Mouse (Mus musculus): ENCODE results near the gene Slc12a6. TPM values are rescaled to one million over a fixed set of nuclear protein-coding genes. Genes with fewer than 3 reads are reported as not detected.
A peak's percentile ranks its signal among the peaks of the same experiment; 100 is the strongest.

Gene Slc12a6
- total RNA-seq (2021) = 10 to 100 TPM; 26.2 to 26.4 TPM
- long read RNA-seq, experiment 1, full-length matches to known transcripts = 2 of 9 reads
- long read RNA-seq, experiment 1, partial matches to known transcripts = 3 of 9 reads
- long read RNA-seq, experiment 1, other reads (novel, unspliced or antisense) = 4 of 9 reads
- long read RNA-seq, experiment 2, partial matches to known transcripts = 4 of 11 reads
- long read RNA-seq, experiment 2, other reads (novel, unspliced or antisense) = 7 of 11 reads

GRCm38 (mm10) chr2:112265448-112266241 is at the start of gene Slc12a6:
Gene Slc12a6 (plus strand): TSS chr2:112265825.
- DNase-seq (ENCODE audit: low spot score) = peak; percentile 93

GRCm38 (mm10) chr2:112215977-112216376 is 49.6 kb upstream of the Slc12a6 start:
- DNase-seq (ENCODE audit: low spot score) = peak; percentile 21

DNA sequence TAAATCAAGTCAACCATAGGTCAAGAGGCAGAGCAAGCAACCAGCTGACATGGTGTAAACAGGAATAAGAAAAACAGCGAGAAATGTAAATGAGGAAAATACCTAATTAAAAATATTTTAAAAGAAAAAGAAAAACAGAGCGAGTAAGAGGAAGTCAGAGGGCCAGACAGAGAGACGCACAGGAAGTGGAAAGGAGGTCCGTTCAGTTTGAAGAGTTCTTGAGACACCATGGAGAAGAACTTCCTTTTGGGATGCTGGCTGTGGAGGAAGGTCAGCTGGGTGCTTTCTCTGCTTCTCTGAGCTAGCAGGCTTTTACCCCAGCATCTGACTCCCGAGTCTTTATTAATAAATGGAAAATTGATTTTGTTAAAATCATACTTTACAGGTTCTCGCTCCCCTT is 48.0 kb upstream of the Slc12a6 start:
- DNase-seq (ENCODE audit: low spot score) = no peak

DNA sequence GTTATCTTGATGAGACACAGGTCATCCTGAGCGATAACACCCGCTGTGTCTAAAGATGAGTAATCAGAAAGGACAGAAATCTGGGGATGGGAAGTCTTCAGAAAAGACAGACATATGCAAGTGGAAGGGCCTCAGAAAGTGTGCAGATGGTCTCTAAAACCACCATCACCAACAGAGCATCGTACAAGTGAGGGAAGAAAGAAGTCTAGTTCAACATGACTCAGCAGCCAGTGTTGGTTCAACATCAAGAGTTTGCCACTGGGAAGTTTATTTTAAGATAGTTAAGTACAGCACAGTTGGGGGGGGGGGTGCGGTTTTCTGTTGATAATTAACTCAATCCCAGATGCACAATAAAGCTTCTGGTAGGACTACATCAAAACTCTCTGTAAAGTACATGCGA is 44.7 kb upstream of the Slc12a6 start:
- DNase-seq (ENCODE audit: low spot score) = no peak

DNA sequence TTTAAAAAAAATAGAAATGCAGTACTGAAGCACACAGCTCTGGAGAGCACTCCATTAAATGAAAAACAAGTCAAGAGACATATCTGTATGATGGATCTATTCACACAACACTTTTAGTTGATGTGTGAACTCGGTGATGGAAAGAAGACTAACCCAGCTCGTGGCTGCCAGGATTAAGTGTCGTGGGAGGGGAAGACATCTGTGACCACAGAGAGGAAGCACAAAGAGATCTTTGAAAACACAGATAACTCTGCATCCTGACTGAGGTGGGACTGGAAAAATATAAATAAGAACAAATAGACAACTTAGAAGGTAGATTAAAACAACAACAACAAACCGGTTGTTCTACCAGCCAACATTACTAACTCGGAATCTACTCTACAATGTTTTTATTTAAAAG is 43.0 kb upstream of the Slc12a6 start:
- no peak for DNase-seq (ENCODE audit: low spot score)

DNA sequence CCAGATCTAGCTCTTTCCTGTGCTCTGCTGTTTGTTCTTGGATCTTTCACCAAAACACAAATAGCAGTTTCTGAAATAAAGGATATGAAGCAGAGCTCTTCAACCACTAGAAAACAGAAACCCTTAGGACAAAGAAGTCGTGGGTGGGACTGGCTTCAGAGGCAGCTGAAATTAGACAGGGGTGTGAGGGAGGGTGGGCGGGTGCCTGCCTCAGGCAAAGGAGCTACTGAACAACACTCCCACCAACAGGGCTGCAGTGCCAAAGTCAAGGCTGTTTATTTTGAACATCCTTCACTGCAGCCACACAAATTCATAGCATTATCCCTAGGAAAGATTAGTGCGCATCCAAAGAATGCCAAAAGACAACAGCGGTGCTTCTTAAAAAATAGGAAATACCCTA is 41.3 kb upstream of the Slc12a6 start:
- DNase-seq (ENCODE audit: low spot score) = no peak

- DNase-seq (ENCODE audit: low spot score) = no peak
Measured at GRCm38 (mm10) chr2:112232623-112233022, 33.0 kb upstream of the Slc12a6 start.

DNA sequence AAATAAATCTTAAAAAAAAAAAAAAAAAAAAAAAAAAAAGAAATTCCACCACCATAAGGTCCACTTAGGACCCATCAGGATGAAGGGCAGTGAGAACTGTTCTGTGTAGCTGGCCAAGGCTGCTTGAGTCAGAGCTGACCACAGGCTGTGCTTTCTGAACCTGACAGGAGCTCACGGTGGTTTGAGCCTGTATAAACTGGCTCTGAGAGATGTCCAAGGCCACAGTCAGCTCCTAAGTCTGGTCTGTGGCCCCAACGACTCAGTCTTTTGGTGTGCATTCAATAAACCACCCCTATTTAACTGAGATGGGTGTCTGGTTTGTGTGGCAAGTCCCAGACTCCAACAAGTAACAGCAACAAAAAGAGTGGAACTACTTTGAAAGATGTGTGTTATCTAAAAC is 29.0 kb upstream of the Slc12a6 start:
- DNase-seq (ENCODE audit: low spot score) = no peak

DNA sequence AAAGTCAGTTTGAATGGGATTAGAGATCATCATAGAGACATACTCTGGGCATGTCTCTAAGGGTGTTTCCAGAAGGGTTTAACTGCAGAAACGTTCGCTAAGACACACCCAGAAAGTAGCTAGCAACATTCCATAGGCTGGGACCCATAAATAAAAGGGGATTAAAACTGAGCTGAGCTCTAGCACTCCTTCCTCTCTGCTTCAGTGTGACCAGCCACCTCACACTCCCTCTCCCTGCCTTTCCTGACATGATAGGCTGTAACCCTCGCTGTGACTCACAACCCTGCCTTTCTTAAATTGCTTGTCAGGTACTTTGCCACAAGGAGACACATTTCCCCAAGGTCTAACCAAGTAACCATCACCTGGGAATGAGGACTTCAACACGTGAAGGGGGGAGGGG is 27.6 kb upstream of the Slc12a6 start:
- no peak for DNase-seq (ENCODE audit: low spot score)

DNA sequence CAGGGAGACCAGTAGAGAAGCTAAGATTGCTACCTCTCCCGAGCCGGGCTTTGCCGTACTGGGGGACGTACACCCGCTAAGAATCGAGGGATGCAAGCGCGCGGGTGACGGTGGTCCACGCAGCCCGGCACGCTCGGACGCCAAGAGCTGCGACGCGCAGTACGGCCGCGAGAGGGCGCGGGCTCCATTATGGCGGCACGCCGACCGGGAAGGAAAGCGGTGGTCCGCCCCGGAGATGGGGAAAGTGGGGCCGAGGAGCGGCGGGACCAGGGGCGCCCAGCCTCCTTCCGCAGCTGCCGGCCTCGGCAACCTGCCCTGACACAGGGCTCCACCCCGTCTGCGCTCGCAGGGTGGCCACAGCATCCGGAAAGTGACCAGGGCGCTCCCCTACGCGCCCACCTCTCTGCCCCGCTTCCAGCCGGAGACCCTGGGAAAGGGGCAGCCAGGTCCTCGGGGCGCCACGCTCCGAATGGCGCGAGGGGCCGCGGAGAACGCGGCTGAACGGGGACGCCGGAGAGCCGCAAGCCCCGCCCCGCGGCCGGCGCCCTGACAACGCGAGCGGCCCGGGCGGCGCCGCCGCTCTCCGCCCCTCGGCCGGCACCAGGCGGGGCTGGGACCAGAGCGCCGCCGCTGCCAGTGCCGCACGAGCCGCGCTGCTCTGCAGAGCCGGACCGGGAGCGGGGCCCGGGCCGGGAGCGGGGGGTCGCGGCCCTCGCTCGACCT is 26.3 kb upstream of the Slc12a6 start, which contains the start of gene Lpcat4:
TSS of gene Lpcat4 (plus strand) at position 257 of the 723 bp plus-strand sequence.
- DNase-seq (ENCODE audit: low spot score) = peak; percentile 80

- DNase-seq (ENCODE audit: low spot score) = no peak
Measured at GRCm38 (mm10) chr2:112239935-112240721, 25.5 kb upstream of the Slc12a6 start.

DNA sequence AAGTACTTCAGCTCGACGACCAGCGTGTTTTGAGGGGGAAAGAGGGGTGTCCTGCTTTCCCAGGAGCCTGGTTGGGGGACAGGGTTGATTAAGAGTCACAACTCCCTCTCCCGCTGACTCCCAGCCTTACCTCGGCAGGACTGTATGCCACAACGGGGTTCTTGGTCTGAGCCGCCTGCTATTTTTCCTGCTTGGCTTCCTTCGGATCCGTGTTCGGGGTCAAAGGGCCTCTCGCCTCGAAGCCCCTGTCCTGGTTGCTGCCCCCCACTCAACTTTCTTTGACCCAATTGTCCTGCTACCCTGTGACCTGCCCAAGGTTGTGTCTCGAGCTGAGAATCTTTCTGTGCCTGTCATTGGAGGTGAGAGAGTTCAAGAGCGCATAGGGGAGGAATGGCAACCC is 23.8 kb upstream of the Slc12a6 start:
- DNase-seq (ENCODE audit: low spot score) = no peak

GRCm38 (mm10) chr2:112245307-112245706 is 20.3 kb upstream of the Slc12a6 start:
- no peak for DNase-seq (ENCODE audit: low spot score)

DNA sequence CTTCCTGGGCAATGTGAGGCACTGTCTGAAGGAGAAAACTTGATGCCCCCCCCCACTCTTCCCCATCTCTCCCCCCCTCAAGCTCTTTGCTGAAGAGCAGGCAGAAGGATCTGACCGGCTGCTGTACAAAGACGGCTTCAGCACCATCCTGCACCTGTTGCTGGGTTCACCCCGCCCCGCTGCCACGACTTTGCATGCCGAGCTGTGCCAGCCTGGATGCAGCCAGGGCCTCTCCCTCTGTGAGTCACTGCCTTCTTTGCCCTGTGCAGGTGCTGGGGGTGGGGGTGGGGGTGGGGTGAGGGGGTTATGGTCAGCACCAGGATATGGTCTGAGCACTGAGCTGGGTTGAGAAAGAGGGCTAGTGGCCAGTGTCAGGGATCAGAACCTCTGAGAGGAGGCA is 19.4 kb upstream of the Slc12a6 start:
- no peak for DNase-seq (ENCODE audit: low spot score)

DNA sequence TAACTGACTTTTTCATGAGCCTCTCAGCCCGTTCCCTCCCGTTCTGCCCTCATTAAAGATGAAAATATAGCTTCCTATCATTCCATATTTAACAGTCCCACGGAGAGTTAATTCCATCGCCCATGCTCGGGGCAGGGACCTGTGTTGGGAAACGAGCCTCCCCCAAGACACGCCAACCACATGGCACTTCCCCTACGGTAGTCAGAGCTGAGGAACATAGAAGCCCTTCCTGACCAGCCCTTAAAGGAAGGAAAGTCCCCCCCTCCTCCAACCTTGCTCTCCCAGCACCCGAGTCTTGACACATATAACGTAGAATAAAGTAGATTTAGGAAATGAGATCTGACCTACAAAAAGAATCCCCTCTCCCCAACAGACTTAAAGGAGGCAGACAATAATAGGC is 18.3 kb upstream of the Slc12a6 start:
- DNase-seq (ENCODE audit: low spot score) = no peak

DNA sequence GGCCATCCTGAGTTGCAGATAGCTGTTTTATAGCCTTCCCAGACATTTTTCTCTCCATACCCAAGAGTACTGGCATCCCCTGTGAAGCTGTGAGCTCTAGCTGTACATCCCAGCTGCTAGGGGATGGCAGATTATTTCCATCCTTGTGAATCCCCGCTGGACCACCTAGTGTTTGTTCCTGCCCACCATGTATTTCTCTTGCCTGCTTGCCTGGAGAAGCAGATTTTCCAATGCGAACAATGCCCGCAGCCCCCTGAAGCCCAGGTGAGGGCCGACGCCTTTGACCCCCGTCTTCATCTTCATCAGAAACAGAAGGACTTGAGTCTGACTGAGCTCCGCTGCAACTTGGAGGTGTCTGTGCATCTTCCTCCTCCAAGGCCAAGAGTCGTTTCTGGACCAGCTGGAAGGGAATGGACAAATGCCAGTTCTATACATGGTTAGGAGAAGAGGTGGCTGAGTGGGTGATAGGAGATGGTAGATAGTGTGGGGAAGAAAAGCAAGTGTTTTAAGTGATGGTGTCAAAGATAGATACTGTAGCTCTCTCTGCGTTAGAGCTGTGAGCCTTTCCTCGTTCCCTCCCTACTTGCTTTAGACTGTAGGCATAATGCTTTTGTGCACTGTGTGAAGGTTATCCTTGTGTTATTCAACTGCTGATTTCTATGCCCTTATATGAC is 15.7 kb upstream of the Slc12a6 start:
- no peak for DNase-seq (ENCODE audit: low spot score)

DNA sequence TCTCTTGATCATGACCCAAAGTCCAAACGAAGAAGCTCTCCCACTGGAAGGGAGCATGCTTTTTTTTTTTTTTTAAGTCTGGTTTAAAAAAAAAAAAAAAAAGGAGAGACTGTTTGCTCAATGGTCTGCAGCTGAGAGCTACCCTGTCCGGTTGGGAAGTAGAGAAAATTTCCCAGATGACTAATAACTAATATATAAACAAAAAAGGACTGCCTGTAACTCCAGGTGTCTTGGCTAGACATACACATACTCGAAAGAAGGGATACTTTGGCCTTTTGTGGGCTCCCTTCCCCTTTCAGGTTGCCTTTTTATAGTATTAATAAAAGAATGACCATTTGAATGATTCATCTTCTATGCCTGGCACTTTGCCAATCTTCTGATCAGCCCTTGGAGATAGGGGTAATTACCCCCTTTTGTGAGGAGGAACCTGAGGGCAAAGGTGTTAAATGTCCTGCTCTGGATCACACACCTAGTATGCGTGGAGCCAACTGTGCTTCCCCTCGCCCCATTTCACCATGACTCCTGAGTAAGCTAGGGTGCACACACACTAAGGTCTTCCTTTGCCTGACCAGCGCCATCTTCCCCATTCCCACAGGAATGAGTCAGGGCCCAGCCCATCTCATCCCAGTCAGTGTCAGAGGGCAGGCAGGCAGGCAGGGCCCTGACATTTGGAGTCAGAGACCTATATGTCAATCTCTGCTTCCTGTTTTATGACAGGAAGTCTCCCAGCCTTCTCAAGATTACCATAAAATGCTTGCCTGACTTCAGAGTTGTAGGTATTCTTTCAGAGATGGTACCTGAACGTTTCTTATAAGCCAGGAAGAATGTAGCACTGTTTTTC is 10.7 kb upstream of the Slc12a6 start:
- DNase-seq (ENCODE audit: low spot score) = no peak

- DNase-seq (ENCODE audit: low spot score) = peak; percentile 48
Measured at GRCm38 (mm10) chr2:112259241-112259962, 6.2 kb upstream of the Slc12a6 start, which contains the start of gene Nutm1. Gene Nutm1 (minus strand): TSS chr2:112259291.

Measured in gastrocnemius, adult 18-20 months (tissue).